Mouse (Mus musculus): ENCODE results near the gene Rad51b. TPM values are rescaled to one million over a fixed set of nuclear protein-coding genes. Genes with fewer than 3 reads are reported as not detected.

Gene Rad51b
- total and polyA plus RNA-seq, 3 experiments: 1.6 to 45.5 (median 22.0) TPM

GRCm38 (mm10) chr12:79796260-79796659 is 499.2 kb downstream of the Rad51b start:
- ATAC-seq (ENCODE audit: extremely low read depth, insufficient number of reproducible peaks, low FRiP score, poor library complexity, severe bottlenecking) (no peak), DNase-seq (ENCODE audit: low spot score) (no peak)
- no peak for TF ChIP-seq TAL1 (conservative IDR thresholded peaks at IDR 0.05; ENCODE audit: low read depth, low read length)
- TF ChIP-seq GATA1 (IDR thresholded peaks at IDR 0.05; ENCODE audit: borderline replicate concordance, low read length): no peak
- no peak for TF ChIP-seq POLR2AphosphoS5 (IDR thresholded peaks at IDR 0.05; ENCODE audit: insufficient replicate concordance, low read depth, low read length)
- TF ChIP-seq GATA2 (IDR thresholded peaks at IDR 0.05; ENCODE audit: borderline replicate concordance, low read depth, low read length): no peak
- no peak for TF ChIP-seq CTCF (IDR thresholded peaks at IDR 0.05; ENCODE audit: low read depth, low read length)
- peaks cover 21% of the 10 kb centered on the region for H3K4me1 ChIP-seq (ENCODE audit: insufficient read depth, low read depth, low read length)
- H3K36me3 ChIP-seq (replicated peaks): peaks cover 6% of the 10 kb centered on the region
- H3K4me3 ChIP-seq (ENCODE audit: low read depth, low read length): no peak overlapping the region
- H3K27me3 ChIP-seq (ENCODE audit: insufficient read depth, low read length): no peaks in the 10 kb centered on the region
- H3K9me3 ChIP-seq (replicated peaks): no peaks in the 10 kb centered on the region

- no peaks in the 10 kb centered on the region for H3K9me3 ChIP-seq (replicated peaks)
- TF ChIP-seq POLR2AphosphoS5 (IDR thresholded peaks at IDR 0.05; ENCODE audit: insufficient replicate concordance, low read depth, low read length) (no peak), CTCF (IDR thresholded peaks at IDR 0.05; ENCODE audit: low read depth, low read length) (no peak), GATA2 (IDR thresholded peaks at IDR 0.05; ENCODE audit: borderline replicate concordance, low read depth, low read length) (no peak), GATA1 (IDR thresholded peaks at IDR 0.05; ENCODE audit: borderline replicate concordance, low read length) (no peak), TAL1 (conservative IDR thresholded peaks at IDR 0.05; ENCODE audit: low read depth, low read length) (no peak)
- H3K4me1 ChIP-seq (ENCODE audit: insufficient read depth, low read depth, low read length): peaks cover 21% of the 10 kb centered on the region
- DNase-seq (ENCODE audit: low spot score) (no peak), ATAC-seq (ENCODE audit: extremely low read depth, insufficient number of reproducible peaks, low FRiP score, poor library complexity, severe bottlenecking) (no peak)
- H3K36me3 ChIP-seq (replicated peaks): peaks cover 6% of the 10 kb centered on the region
- no peak overlapping the region for H3K4me3 ChIP-seq (ENCODE audit: low read depth, low read length)
- H3K27me3 ChIP-seq (ENCODE audit: insufficient read depth, low read length): no peaks in the 10 kb centered on the region
These were observed 500.0 kb downstream of the Rad51b start for GRCm38 (mm10) chr12:79796823-79797821.

- DNase-seq (ENCODE audit: low spot score) (no peak), ATAC-seq (ENCODE audit: extremely low read depth, insufficient number of reproducible peaks, low FRiP score, poor library complexity, severe bottlenecking) (no peak)
- Histone ChIP-seq H3K36me3 (replicated peaks) (peaks cover 6% of the 10 kb centered on the region), H3K27me3 (ENCODE audit: insufficient read depth, low read length) (no peaks in the 10 kb centered on the region), H3K4me3 (ENCODE audit: low read depth, low read length) (no peak overlapping the region), H3K9me3 (replicated peaks) (no peaks in the 10 kb centered on the region), H3K4me1 (ENCODE audit: insufficient read depth, low read depth, low read length) (peaks cover 22% of the 10 kb centered on the region)
- TF ChIP-seq TAL1 (conservative IDR thresholded peaks at IDR 0.05; ENCODE audit: low read depth, low read length) (no peak), GATA2 (IDR thresholded peaks at IDR 0.05; ENCODE audit: borderline replicate concordance, low read depth, low read length) (no peak), POLR2AphosphoS5 (IDR thresholded peaks at IDR 0.05; ENCODE audit: insufficient replicate concordance, low read depth, low read length) (no peak), CTCF (IDR thresholded peaks at IDR 0.05; ENCODE audit: low read depth, low read length) (no peak), GATA1 (IDR thresholded peaks at IDR 0.05; ENCODE audit: borderline replicate concordance, low read length) (no peak)
These were observed 501.4 kb downstream of the Rad51b start for GRCm38 (mm10) chr12:79798488-79798887.

GRCm38 (mm10) chr12:79799370-79799769 is 502.3 kb downstream of the Rad51b start:
- peaks cover 22% of the 10 kb centered on the region for H3K4me1 ChIP-seq (ENCODE audit: insufficient read depth, low read depth, low read length)
- H3K9me3 ChIP-seq (replicated peaks): no peaks in the 10 kb centered on the region
- ATAC-seq (ENCODE audit: extremely low read depth, insufficient number of reproducible peaks, low FRiP score, poor library complexity, severe bottlenecking) (no peak), DNase-seq (ENCODE audit: low spot score) (no peak)
- TF ChIP-seq TAL1 (conservative IDR thresholded peaks at IDR 0.05; ENCODE audit: low read depth, low read length): no peak
- no peak for TF ChIP-seq GATA1 (IDR thresholded peaks at IDR 0.05; ENCODE audit: borderline replicate concordance, low read length)
- no peak overlapping the region for H3K4me3 ChIP-seq (ENCODE audit: low read depth, low read length)
- H3K36me3 ChIP-seq (replicated peaks): peaks cover 6% of the 10 kb centered on the region
- no peaks in the 10 kb centered on the region for H3K27me3 ChIP-seq (ENCODE audit: insufficient read depth, low read length)

- no peak overlapping the region for H3K4me3 ChIP-seq (ENCODE audit: low read depth, low read length)
- no peak for TF ChIP-seq POLR2AphosphoS5 (IDR thresholded peaks at IDR 0.05; ENCODE audit: insufficient replicate concordance, low read depth, low read length)
- no peak for TF ChIP-seq TAL1 (conservative IDR thresholded peaks at IDR 0.05; ENCODE audit: low read depth, low read length)
- peaks cover 7% of the 10 kb centered on the region for H3K36me3 ChIP-seq (replicated peaks)
- H3K27me3 ChIP-seq (ENCODE audit: insufficient read depth, low read length): no peaks in the 10 kb centered on the region; the same call in 1 of the 2 replicates
- no peak for DNase-seq (ENCODE audit: low spot score)
- no peaks in the 10 kb centered on the region for H3K9me3 ChIP-seq (replicated peaks)
- ATAC-seq (ENCODE audit: extremely low read depth, insufficient number of reproducible peaks, low FRiP score, poor library complexity, severe bottlenecking): no peak
- H3K4me1 ChIP-seq (ENCODE audit: insufficient read depth, low read depth, low read length): peaks cover 26% of the 10 kb centered on the region
These were observed 506.6 kb downstream of the Rad51b start for GRCm38 (mm10) chr12:79803670-79804069.

- no peaks in the 10 kb centered on the region for H3K9me3 ChIP-seq (replicated peaks)
- peaks cover 5% of the 10 kb centered on the region for H3K36me3 ChIP-seq (replicated peaks)
- DNase-seq (ENCODE audit: low spot score) (no peak), ATAC-seq (ENCODE audit: extremely low read depth, insufficient number of reproducible peaks, low FRiP score, poor library complexity, severe bottlenecking) (no peak)
- H3K27me3 ChIP-seq (ENCODE audit: insufficient read depth, low read length): no peaks in the 10 kb centered on the region; the same call in 1 of the 2 replicates
- peaks cover 24% of the 10 kb centered on the region for H3K4me1 ChIP-seq (ENCODE audit: insufficient read depth, low read depth, low read length)
- no peak overlapping the region for H3K4me3 ChIP-seq (ENCODE audit: low read depth, low read length)
- TF ChIP-seq POLR2AphosphoS5 (IDR thresholded peaks at IDR 0.05; ENCODE audit: insufficient replicate concordance, low read depth, low read length): no peak
- TF ChIP-seq TAL1 (conservative IDR thresholded peaks at IDR 0.05; ENCODE audit: low read depth, low read length): no peak
- no peak for TF ChIP-seq GATA2 (IDR thresholded peaks at IDR 0.05; ENCODE audit: borderline replicate concordance, low read depth, low read length)
- TF ChIP-seq GATA1 (IDR thresholded peaks at IDR 0.05; ENCODE audit: borderline replicate concordance, low read length): no peak
- no peak for TF ChIP-seq CTCF (IDR thresholded peaks at IDR 0.05; ENCODE audit: low read depth, low read length)
These were observed 507.9 kb downstream of the Rad51b start for GRCm38 (mm10) chr12:79804776-79805524.
